Mouse (Mus musculus): ENCODE data around the gene Ripk3. TPM values are rescaled to one million over a fixed set of nuclear protein-coding genes. Genes with fewer than 3 reads are reported as not detected.
A peak's percentile ranks its signal among the peaks of the same experiment; 100 is the strongest.

Gene Ripk3
- polyA plus RNA-seq (2015; fragmentation: Nextera tagmentation; extraction: Ambion mirVana) = 32.0 and 36.9 TPM in 2 replicates

- Histone ChIP-seq H3K27ac (no peak within 1 kb of the TSS), H3K36me3 (no peaks in the 10 kb centered on the region), H3K9me3 (no peaks in the 10 kb centered on the region), H3K4me3 (replicated peaks) (peak within 1 kb of the TSS; percentile 50), H3K9ac (peak within 1 kb of the TSS; percentile 45), H3K4me1 (peaks cover 22% of the 10 kb centered on the region), H3K27me3 (replicated peaks) (peaks cover 15% of the 10 kb centered on the region; the same call in 1 of the 2 replicates), H3K4me2 (peak within 1 kb of the TSS; percentile 94)
- 3% methylated on average over 40 of the region's 40 CpGs for WGBS
- no peak; the same call in 1 of the 2 replicates for ATAC-seq (ENCODE audit: insufficient read depth, low FRiP score, low read depth)
Observed at GRCm38 (mm10) chr14:55788256-55789050, at the start of gene Ripk3. Ripk3 (minus strand) TSS chr14:55788865.

- WGBS = 88% methylated on average over 5 of the region's 5 CpGs
Observed at GRCm38 (mm10) chr14:55838312-55838711, 49.6 kb upstream of the Ripk3 start.

GRCm38 (mm10) chr14:55834808-55835533, 46.3 kb upstream of the Ripk3 start:
- no peak overlapping the region for H3K27ac ChIP-seq
- no peaks in the 10 kb centered on the region for H3K27me3 ChIP-seq (replicated peaks)
- H3K4me3 ChIP-seq (replicated peaks) = no peak overlapping the region
- H3K9me3 ChIP-seq = no peaks in the 10 kb centered on the region
- peaks cover 19% of the 10 kb centered on the region for H3K36me3 ChIP-seq
- no peak overlapping the region for H3K4me2 ChIP-seq
- 71% methylated on average over 5 of the region's 5 CpGs for WGBS
- ATAC-seq (ENCODE audit: insufficient read depth, low FRiP score, low read depth) = no peak
- no peak overlapping the region for H3K9ac ChIP-seq
- H3K4me1 ChIP-seq = no peaks in the 10 kb centered on the region

More at GRCm38 (mm10) chr14:55838312-55838711, 49.6 kb upstream of the Ripk3 start:
- Histone ChIP-seq H3K27ac (no peak overlapping the region), H3K36me3 (0 out of 2 replicates have a peak, but pooled peaks cover 4% of the 10 kb centered on the region), H3K9me3 (no peaks in the 10 kb centered on the region), H3K27me3 (replicated peaks) (no peaks in the 10 kb centered on the region), H3K4me3 (replicated peaks) (no peak overlapping the region), H3K4me2 (no peak overlapping the region), H3K9ac (no peak overlapping the region), H3K4me1 (no peaks in the 10 kb centered on the region)
- ATAC-seq (ENCODE audit: insufficient read depth, low FRiP score, low read depth) = no peak

GRCm38 (mm10) chr14:55833126-55833525, 44.5 kb upstream of the Ripk3 start:
- Histone ChIP-seq H3K27me3 (replicated peaks) (no peaks in the 10 kb centered on the region), H3K27ac (no peak overlapping the region), H3K36me3 (peaks cover 26% of the 10 kb centered on the region), H3K4me3 (replicated peaks) (no peak overlapping the region), H3K4me2 (no peak overlapping the region), H3K9ac (no peak overlapping the region), H3K9me3 (no peaks in the 10 kb centered on the region), H3K4me1 (peaks cover 6% of the 10 kb centered on the region)
- no peak for ATAC-seq (ENCODE audit: insufficient read depth, low FRiP score, low read depth)
- WGBS = 81% methylated on average over 4 of the region's 4 CpGs

GRCm38 (mm10) chr14:55830331-55830730, 41.7 kb upstream of the Ripk3 start:
- WGBS = 89% methylated on average over 4 of the region's 4 CpGs
- H3K9ac ChIP-seq = no peak overlapping the region

GRCm38 (mm10) chr14:55829854-55830253, 41.2 kb upstream of the Ripk3 start:
- no peak overlapping the region for H3K4me2 ChIP-seq
- no peaks in the 10 kb centered on the region for H3K9me3 ChIP-seq
- H3K27ac ChIP-seq = no peak overlapping the region
- peaks cover 26% of the 10 kb centered on the region for H3K36me3 ChIP-seq
- no peaks in the 10 kb centered on the region for H3K27me3 ChIP-seq (replicated peaks)
- peaks cover 13% of the 10 kb centered on the region for H3K4me1 ChIP-seq
- no peak for ATAC-seq (ENCODE audit: insufficient read depth, low FRiP score, low read depth)
- H3K4me3 ChIP-seq (replicated peaks) = no peak overlapping the region
- 90% methylated on average over 16 of the region's 16 CpGs for whole genome bisulfite sequencing
- H3K9ac ChIP-seq = no peak overlapping the region

More at GRCm38 (mm10) chr14:55830331-55830730, 41.7 kb upstream of the Ripk3 start:
- Histone ChIP-seq H3K27ac (no peak overlapping the region), H3K36me3 (peaks cover 26% of the 10 kb centered on the region), H3K4me1 (peaks cover 13% of the 10 kb centered on the region), H3K4me2 (no peak overlapping the region), H3K9me3 (no peaks in the 10 kb centered on the region), H3K27me3 (replicated peaks) (no peaks in the 10 kb centered on the region), H3K4me3 (replicated peaks) (no peak overlapping the region)
- ATAC-seq (ENCODE audit: insufficient read depth, low FRiP score, low read depth) = no peak

- Histone ChIP-seq H3K4me2 (0 out of 2 replicates have a peak overlapping the region, but pooled peaks have one; percentile 2), H3K9ac (no peak overlapping the region), H3K27ac (no peak overlapping the region), H3K36me3 (peaks cover 26% of the 10 kb centered on the region), H3K9me3 (no peaks in the 10 kb centered on the region), H3K4me1 (peaks cover 13% of the 10 kb centered on the region), H3K27me3 (replicated peaks) (no peaks in the 10 kb centered on the region), H3K4me3 (replicated peaks) (no peak overlapping the region)
- WGBS = 45% methylated on average over 3 of the region's 3 CpGs
- no peak for ATAC-seq (ENCODE audit: insufficient read depth, low FRiP score, low read depth)
Observed at GRCm38 (mm10) chr14:55828716-55829263, 40.1 kb upstream of the Ripk3 start.

GRCm38 (mm10) chr14:55826551-55827340, 38.1 kb upstream of the Ripk3 start:
- peak overlapping the region; percentile 97; the same call in 1 of the 2 replicates for H3K27ac ChIP-seq
- no peak for ATAC-seq (ENCODE audit: insufficient read depth, low FRiP score, low read depth)
- H3K9me3 ChIP-seq = no peaks in the 10 kb centered on the region
- WGBS = 20% methylated on average over 41 of the region's 41 CpGs
- peaks cover 19% of the 10 kb centered on the region for H3K36me3 ChIP-seq
- H3K27me3 ChIP-seq (replicated peaks) = no peaks in the 10 kb centered on the region
- H3K4me3 ChIP-seq (replicated peaks) = peak overlapping the region; percentile 67
- peak overlapping the region; percentile 13; the same call in 1 of the 2 replicates for H3K9ac ChIP-seq
- peak overlapping the region; percentile 69 for H3K4me2 ChIP-seq
- peaks cover 13% of the 10 kb centered on the region for H3K4me1 ChIP-seq

GRCm38 (mm10) chr14:55826142-55826541, 37.5 kb upstream of the Ripk3 start:
- H3K4me3 ChIP-seq (replicated peaks) = peak overlapping the region; percentile 67
- peaks cover 13% of the 10 kb centered on the region for H3K4me1 ChIP-seq
- no peak for ATAC-seq (ENCODE audit: insufficient read depth, low FRiP score, low read depth)
- no peaks in the 10 kb centered on the region for H3K9me3 ChIP-seq
- peak overlapping the region; percentile 13; the same call in 1 of the 2 replicates for H3K9ac ChIP-seq
- peak overlapping the region; percentile 69 for H3K4me2 ChIP-seq
- H3K36me3 ChIP-seq = peaks cover 16% of the 10 kb centered on the region
- H3K27ac ChIP-seq = peak overlapping the region; percentile 97
- 6% methylated on average over 15 of the region's 15 CpGs for WGBS
- no peaks in the 10 kb centered on the region for H3K27me3 ChIP-seq (replicated peaks)

GRCm38 (mm10) chr14:55825216-55826051, 36.8 kb upstream of the Ripk3 start:
- Histone ChIP-seq H3K27ac (peak overlapping the region; percentile 97), H3K4me2 (peak overlapping the region; percentile 69), H3K4me1 (peaks cover 13% of the 10 kb centered on the region), H3K4me3 (replicated peaks) (peak overlapping the region; percentile 67), H3K9ac (peak overlapping the region; percentile 71), H3K9me3 (no peaks in the 10 kb centered on the region), H3K36me3 (peaks cover 12% of the 10 kb centered on the region), H3K27me3 (replicated peaks) (no peaks in the 10 kb centered on the region)
- no peak for ATAC-seq (ENCODE audit: insufficient read depth, low FRiP score, low read depth)
- 1% methylated on average over 20 of the region's 37 CpGs for WGBS
